Mouse (Mus musculus): ENCODE measurements around the gene Nkiras1.

DNA sequence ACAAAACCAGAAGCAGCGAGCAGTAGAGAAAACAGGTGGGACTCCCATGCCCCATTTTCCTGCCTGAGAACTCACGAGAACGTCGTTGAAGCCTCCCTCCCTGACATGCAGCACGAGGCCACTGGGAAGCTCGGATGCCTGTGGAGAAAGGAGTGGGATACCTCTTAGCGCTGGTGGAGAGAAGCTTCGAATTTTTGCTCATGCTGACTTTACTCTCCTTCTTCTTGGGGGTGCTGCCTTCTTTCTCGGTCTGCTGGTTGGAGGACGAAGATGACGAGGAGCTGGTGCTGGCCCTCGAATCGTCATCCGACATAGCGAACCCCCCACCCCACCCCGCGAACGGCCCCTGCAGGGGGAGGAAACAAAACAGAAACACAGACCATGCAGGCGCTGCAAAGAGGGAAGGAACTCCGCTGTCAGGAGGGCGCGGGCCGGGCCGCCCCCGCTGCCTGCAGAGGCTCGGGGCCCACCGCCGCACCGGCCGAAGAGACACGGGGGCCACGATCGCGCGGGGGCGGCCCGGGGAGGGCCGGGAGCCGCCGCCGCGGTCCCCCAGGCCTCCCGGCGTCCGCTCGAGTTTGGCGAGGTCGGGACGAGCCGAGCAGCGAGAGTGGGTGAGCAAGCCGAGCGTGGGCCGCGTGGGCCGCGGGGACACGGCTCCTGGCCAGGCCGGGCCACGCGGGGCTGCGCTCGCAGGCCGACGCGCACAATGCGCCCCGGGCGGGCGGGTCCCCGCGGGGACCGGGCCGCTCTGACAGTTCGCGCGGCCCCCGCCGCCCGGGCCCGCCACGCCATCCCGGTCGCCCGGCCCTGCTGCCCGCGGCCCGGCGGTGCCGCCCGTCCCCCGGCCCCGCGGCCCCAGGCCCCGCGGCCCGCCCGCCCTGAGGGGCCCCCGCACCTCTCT lies 60.1 kb downstream of the Nkiras1 start:
- TF ChIP-seq CTCF (IDR thresholded peaks at IDR 0.05; ENCODE audit: extremely low read depth, insufficient read depth, insufficient read length, insufficient replicate concordance) (no peak), POLR2A (IDR thresholded peaks at IDR 0.05; ENCODE audit: low read depth, low read length) (no peak)

Measured in spleen, adult 2 months (tissue).